Mouse (Mus musculus): Measurements from ENCODE around the gene Wdr74.

The Wdr74 gene

GRCm38 (mm10) chr19:8741243-8741869 is 5.7 kb downstream of the Wdr74 start, which contains the start of gene Stx5a:
Stx5a (plus strand) TSS chr19:8741413.
- in situ Hi-C loops (cut with MboI, MseI), result no loop called here

DNA sequence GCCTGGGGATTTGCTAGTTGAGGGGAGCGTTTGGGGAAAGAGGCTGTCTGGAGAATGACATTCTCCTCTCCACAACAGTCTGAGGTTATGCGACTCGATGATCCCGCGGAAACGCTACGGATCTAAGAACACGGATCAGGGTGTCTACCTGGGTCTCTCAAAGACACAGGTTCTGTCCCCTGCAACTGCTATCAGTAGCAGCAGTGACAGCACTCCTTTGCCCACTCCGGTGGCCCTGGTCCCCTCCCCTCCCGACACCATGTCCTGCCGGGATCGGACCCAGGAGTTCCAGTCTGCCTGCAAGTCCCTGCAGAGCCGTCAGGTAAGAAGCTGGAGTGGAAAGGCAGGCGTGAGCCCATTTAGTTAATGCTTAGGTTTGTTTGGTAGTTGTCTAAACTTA is 6.5 kb downstream of the Wdr74 start:
- in situ Hi-C loops (cut with MboI, MseI), result no loop called here

GRCm38 (mm10) chr19:8745382-8745781 is 9.8 kb downstream of the Wdr74 start:
- in situ Hi-C loops (cut with MboI, MseI), result no loop called here

DNA sequence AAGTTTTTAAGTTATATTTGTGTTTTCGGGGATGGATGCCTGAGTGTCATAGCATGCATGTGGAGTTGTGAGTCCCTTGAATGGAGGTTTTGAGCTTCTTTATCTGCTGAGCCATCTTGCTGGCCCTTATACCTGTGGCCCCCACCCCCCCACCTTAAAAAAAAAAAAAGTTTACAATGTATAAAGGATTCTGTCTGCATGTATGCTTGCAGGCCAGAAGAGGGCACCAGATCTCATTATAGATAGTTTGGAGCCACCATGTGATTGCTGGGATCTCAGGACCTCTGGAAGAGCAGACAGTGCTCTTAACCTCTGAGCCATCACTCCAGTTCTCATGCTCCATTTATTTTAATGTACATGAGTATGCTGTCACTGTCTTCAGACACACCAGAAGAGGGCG is 11.7 kb downstream of the Wdr74 start:
- in situ Hi-C loops (cut with MboI, MseI), result no loop called here

GRCm38 (mm10) chr19:8755652-8756051 is 20.0 kb downstream of the Wdr74 start:
- in situ Hi-C loops (cut with MboI, MseI), result no loop called here

DNA sequence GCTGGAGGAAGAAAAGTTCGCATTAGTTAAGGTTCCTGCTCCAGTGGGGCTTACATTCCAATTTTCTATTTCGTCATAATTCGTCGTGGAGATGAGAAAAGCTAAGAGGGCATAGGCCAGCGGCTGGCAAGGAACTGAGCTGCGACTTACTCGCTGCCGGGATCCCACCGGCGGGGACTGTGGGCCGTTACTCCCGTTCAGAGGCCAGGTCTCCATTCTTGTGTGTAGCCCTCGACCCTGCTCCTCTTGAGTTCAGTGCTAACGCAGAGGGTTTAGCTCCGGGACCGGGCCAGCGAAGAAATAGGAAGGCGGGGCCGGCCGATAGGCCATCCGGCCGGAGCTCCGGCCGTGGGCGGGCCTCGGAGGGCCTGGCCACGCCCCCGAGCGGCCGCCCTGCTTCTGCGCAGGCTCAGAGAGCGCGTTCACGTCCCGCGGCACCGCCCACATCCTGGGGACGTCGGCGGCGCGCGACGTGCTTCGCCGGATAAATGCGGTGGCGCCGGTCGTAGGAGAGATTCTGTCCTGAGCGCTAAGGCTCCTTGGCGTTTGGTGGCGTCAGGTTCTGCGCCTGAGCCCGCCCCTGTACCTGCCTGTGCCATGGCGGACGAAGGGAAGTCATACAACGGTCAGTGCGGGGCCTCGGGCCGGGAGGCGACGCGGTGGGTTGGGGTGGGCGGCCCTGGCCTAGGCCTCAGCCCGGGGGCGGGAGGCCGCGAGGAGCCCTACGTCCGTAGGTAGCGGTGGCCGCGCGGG is 21.2 kb downstream of the Wdr74 start, which contains the start of gene Nxf1:
Gene Nxf1 (plus strand): TSS at position 439 of the 753 bp plus-strand sequence.
- in situ Hi-C loops (cut with MboI, MseI), result no loop called here

DNA sequence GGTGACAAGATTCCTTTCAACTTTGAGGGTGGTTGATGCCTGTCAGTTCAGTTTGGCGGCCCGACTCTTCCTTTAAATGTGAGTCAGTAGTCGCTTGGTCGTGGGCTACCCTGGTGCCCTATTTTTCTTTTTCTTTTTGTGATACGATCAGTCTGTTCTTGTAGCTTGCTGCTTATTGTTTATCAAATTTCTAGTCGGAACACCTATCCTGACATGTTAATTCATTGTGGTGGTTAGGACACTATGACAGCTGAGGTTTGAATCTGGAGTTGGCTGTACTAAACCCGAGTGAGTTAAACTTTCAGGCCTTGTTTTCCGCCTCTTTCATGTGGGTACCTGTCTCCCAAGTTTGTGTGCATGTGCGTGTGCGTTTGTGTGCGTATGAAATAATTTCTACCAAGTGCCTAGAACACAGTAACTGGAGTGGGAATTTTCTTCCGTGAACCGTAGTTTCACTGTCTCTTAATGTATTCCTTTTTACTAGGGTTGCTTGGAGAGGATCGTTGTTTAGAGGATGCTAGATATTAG is 21.9 kb downstream of the Wdr74 start:
- in situ Hi-C loops (cut with MboI, MseI), result no loop called here

DNA sequence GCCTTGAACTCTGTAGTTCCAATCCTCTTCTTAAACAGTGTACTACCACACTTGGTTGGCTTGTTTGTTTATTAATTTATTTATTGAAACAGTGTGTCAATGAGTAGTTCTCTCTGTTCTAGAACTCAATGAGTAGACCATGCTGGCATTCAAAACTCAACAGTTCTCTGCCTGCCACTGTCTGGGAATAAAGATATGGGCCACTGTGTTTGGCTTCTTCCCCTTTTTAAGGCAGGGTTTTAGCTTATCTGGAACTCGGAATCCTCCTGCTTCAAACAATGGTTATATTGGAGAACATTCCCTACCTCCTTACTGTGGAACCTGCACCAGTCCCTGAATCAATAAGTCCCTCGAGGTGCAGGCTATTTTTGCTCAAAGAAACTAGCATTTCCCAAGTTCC is 23.3 kb downstream of the Wdr74 start:
- in situ Hi-C loops (cut with MboI, MseI), result no loop called here

DNA sequence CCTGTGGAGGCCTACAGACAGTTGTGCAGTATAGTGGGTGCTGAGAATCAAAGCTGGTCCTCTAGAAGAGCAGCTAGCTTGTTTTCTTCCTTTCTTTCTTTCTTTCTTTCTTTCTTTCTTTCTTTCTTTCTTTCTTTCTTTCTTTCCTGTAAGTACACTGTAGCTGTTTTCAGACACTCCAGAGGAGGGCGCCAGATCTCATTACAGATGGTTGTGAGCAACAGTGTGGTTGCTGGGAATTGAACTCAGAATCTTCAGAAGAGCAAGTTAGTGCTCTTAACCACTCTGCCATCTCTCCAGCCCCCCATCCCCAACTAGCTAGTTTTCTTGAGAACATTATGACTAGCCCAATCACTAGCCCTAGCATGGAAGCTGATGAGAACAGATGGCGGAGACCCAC is 25.1 kb downstream of the Wdr74 start:
- in situ Hi-C loops (cut with MboI, MseI), result no loop called here

- in situ Hi-C loops (cut with MboI, MseI), result no loop called here
Measured at GRCm38 (mm10) chr19:8763276-8763675, 27.6 kb downstream of the Wdr74 start.

DNA sequence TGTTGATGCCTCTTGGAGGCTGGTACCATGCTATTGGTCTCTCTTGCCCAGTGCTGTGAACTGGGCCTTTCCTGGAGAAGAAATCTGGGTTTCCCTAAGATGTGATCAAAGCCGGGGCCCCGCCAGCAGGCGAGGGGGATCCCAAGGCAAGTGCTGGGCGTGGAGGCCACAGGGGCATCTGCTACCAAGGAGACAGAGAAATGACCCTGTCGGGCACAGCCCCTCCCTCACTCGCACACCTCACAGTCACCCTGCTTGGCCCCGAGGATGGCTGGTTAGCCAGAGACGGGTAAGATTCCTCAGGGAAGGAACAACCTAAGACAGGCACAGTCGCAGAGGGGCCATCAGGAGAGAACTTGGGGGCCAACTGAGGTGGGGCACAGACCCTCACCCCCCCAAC is 29.9 kb downstream of the Wdr74 start:
- in situ Hi-C loops (cut with MboI, MseI), result no loop called here

- in situ Hi-C loops (cut with MboI, MseI), result loop anchor here (5.0 kb wide), 1 partner anchor 47 kb away; the partner anchor contains the start of gene Ttc9c
Measured at GRCm38 (mm10) chr19:8770567-8771270, 35.1 kb downstream of the Wdr74 start, which contains the start of gene Tmem223. Tmem223 (plus strand) TSS chr19:8770996.

DNA sequence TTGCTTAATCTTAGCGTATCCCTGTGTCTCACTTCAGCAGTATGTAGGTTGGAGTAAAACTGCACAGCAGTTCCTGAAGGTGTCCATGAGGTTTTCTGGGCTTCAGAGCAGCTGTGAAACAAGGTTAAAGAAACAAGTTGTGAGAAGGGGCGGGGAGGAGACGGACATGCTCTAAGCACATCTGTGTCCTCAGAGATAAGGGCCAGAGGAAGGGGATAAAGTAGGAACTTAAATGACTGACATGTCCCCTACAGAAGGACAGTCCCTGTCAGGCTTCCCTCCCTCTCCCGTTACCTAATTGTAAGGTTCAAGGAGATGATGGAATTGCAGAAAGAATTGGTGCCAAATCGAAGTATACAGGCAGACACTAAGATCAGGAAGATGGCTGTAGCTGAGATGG is 37.4 kb downstream of the Wdr74 start:
- in situ Hi-C loops (cut with MboI, MseI), result loop anchor here (5.0 kb wide), 1 partner anchor 44 kb away; the partner anchor contains the start of gene Ttc9c

GRCm38 (mm10) chr19:8773409-8773808 is 37.8 kb downstream of the Wdr74 start:
- in situ Hi-C loops (cut with MboI, MseI), result loop anchor here (5.0 kb wide), 1 partner anchor 44 kb away; the partner anchor contains the start of gene Ttc9c

GRCm38 (mm10) chr19:8774086-8774835 is 38.6 kb downstream of the Wdr74 start, which contains the start of gene Tmem179b:
Tmem179b (minus strand) TSS chr19:8774467.
- in situ Hi-C loops (cut with MboI, MseI), result loop anchor here (5.0 kb wide), 1 partner anchor 43 kb away; the partner anchor contains the start of gene Ttc9c

- in situ Hi-C loops (cut with MboI, MseI), result loop anchor here (5.0 to 25.0 kb wide), 2 partner anchors 42 to 1738 kb away; partner anchors contain the start of genes Stip1 and Ttc9c
Measured at GRCm38 (mm10) chr19:8774951-8775421, 39.4 kb downstream of the Wdr74 start.

GRCm38 (mm10) chr19:8786008-8786781 is 50.6 kb downstream of the Wdr74 start, which contains the start of gene Taf6l:
Taf6l (minus strand) TSS chr19:8786417.
- in situ Hi-C loops (cut with MboI, MseI), result loop anchor here (25.0 kb wide), 1 partner anchor 1749 kb away; the partner anchor contains the start of gene Stip1

- in situ Hi-C loops (cut with MboI, MseI), result loop anchor here (25.0 kb wide), 1 partner anchor 1751 kb away; the partner anchor contains the start of gene Stip1
Measured at GRCm38 (mm10) chr19:8788521-8788920, 52.9 kb downstream of the Wdr74 start.

- in situ Hi-C loops (cut with MboI, MseI), result loop anchor here (25.0 kb wide), 1 partner anchor 1752 kb away; the partner anchor contains the start of gene Stip1
Measured at GRCm38 (mm10) chr19:8789171-8789570, 53.5 kb downstream of the Wdr74 start.
